Mouse (Mus musculus): ENCODE data around the gene Omg. TPM values are rescaled to one million over a fixed set of nuclear protein-coding genes. Genes with fewer than 3 reads are reported as not detected.

Gene Omg
- total RNA-seq, 4 experiments from 2014 or later: 6.7 to 12.9 (median 8.5) TPM

DNA sequence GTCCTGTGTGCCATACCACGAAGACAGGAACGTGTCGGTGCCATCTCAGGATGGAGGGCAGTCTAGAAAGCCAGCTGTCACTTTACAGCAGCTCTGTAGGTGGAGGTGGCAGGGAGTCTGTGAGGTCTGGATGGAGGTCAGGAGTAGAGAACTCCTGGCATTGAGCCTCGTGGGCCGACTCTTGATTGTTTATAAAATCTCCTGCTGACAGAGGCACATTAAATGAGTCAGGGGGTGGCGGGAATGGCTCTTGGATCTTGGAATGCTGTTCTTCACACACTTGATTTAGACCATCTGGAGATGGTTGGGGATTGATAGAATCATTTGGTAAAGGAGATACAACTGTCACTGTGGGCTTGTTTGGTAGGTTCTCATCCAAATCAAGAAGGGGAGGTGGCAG is 11.4 kb upstream of the Omg start:
- DNase-seq: no peak

- DNase-seq: no peak
Measured at GRCm38 (mm10) chr11:79511970-79512369, 8.1 kb upstream of the Omg start.

GRCm38 (mm10) chr11:79504506-79504905 is 622 bp upstream of the Omg start:
- DNase-seq: no peak

- no peak for DNase-seq
Measured at GRCm38 (mm10) chr11:79502917-79503316, 967 bp downstream of the Omg start.

GRCm38 (mm10) chr11:79494976-79495800 is 8.7 kb downstream of the Omg start:
- no peak for DNase-seq

DNA sequence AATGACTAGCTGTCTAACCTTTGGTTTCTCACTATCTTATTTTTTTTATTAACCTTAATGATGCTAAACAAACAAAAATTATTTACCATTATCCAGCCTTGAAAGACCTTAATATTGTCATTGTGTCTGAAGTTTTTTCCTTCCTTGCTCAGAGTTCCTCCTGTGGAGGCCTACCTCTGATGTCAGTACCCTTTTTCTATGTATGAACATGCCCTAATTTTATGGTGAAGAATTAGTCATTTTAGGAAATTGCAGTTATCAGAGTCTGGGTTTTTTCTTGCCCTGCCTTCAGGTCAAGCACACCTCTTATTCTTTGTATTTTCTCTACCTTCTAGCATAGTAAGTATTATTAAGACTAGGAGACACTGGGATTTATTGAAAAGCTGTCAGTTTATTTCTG is 19.2 kb downstream of the Omg start:
- DNase-seq: no peak

DNA sequence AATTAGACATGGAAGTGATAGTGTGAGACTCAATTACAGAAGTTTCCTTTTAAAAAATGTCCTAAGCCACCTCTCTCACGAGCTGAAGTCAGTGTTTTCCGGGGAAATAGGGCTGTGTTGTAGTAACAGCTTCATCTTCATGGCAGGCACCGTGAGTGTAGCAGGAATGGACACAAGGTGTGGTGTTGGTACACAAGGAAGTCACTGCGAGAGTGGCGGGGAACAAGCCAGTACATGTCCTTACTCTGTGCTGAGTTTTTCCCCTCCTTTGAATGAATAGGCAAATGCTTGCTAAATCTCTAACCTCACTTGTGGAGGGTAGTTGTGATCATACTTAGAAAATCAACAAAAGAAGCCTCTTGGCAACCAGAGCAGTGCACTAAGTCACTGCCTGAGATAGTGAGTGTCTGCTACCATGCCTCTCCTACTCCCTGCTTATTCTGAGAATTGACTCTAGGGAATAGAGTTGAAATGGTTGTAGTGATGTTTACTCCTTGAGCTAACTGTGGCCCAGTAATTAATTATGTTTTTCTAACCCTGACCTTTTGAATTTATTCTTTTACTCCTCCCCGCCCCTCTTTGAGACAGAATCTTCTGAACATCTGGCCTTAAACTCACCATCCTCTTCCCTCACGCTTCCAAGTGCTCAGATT is 19.9 kb downstream of the Omg start:
- no peak for DNase-seq

- DNase-seq: no peak
Measured at GRCm38 (mm10) chr11:79483392-79483791, 20.5 kb downstream of the Omg start.

DNA sequence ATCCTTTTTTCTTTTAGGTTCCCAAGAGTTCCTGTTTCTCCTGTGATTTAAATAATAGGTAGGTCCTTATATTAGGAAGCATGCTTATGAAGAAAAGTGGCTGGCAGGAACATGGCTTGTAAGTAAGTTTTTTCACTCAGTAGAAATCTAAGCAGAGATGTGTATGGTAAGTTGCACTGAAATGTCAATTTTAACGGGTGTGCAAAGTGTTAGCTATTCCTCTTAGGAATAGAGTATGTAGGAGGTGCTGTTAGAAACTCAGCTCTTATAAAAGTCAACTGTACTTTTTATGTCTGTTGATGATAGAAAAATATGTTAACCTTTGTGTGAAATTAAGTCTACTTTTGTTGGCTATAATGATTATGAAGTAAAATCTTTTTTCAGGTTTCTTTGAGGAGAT is 35.8 kb downstream of the Omg start:
- DNase-seq: no peak

DNA sequence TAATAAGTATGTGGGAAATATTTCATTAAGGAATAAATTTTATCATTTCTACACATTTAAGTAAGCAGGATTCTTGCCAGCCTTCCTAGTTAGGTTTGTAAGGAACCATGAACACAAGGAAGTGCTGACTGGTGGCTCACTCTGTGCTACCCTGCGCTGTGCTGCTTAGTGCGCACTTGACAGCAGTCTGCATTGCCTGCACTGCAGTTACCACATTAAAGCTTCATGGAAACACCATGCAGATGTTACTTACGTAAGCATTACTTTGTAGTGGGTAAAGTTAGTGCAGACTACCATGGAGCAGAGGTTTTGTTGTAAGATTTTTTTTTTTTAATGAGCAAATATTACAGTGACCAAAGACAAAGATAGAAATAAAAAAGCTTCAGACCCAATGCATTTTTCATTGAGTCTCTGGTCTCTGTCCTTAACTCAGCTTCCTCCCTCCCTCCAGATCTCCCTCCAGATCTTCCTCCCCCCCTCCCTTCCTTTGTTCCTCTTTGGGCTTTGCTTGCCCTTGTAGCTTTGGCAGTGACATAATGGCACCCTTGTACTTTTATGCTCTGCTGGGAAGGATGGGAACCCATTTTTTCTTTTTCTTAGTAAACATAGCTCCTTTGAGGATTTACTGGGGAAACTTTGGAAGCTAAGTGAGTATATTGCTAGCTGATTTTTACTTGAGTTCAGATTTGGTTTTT is 43.0 kb downstream of the Omg start:
- DNase-seq: no peak

GRCm38 (mm10) chr11:79459846-79460245 is 44.0 kb downstream of the Omg start:
- no peak for DNase-seq

GRCm38 (mm10) chr11:79457928-79458327 is 46.0 kb downstream of the Omg start:
- peak; percentile 60 for DNase-seq

DNA sequence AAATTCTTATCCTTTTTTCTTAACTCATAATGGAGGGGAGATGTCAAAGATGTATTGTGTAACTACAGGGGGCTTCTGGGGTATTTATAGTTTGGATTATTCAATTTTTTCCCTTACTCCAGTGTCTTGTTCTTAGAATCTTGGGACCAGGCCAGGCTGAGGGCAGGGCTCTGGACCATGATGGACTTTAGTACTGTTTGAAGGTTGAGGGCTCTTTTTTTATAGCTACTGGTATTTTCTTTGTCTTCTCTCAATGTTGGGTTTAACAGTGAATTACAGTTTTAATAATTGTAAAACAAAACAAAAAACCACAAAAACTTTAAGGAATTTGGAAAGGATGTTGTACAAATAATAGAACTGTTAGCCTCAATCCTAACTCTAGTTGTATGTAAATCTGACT is 50.9 kb downstream of the Omg start:
- no peak for DNase-seq

Other genes starting within 250 kb of the Omg start
- 10 to 100 TPM; 37.7 to 96.3 (median 62.2) TPM for gene Wsb1, start 249.4 kb downstream of the Omg start, total RNA-seq (2022)
- gene Gm9964, start 207.2 kb downstream of the Omg start, total RNA-seq (2022): not detected
- gene Nf1, start 164.4 kb downstream of the Omg start, total RNA-seq (2022): 10 to 100 TPM; 62.4 to 91.7 (median 77.9) TPM
- gene Evi2b, start 19.7 kb upstream of the Omg start, total RNA-seq (2022): 1 to 10 TPM in 3 of 4 experiments, under 1 TPM in 1; 0.94 to 5.3 (median 3.7) TPM
- gene Evi2, start 26.5 kb upstream of the Omg start, total RNA-seq (2022): under 1 TPM; 0.12 to 0.35 (median 0.21) TPM
- gene Evi2a, start 26.5 kb upstream of the Omg start, total RNA-seq (2022): 1 to 10 TPM; 3.2 to 7.0 (median 4.9) TPM
- gene Rab11fip4, start 87.1 kb upstream of the Omg start, total RNA-seq (2022): 10 to 100 TPM in 2 of 4 experiments, 1 to 10 TPM in 2; 4.7 to 20.6 (median 10.4) TPM

All from adrenal gland, adult 8-10 months (tissue).